Mouse (Mus musculus) testis, adult 2 months (tissue): Measurements from ENCODE around the gene Denr.

Experiments used
- CTCF ChIP-seq: fragments of 200-500 bp; IDR thresholded peaks from 2 replicates; pipeline ENCODE4 v1.5.1; 2012; ENCODE audit warnings: low read depth, mild to moderate bottlenecking, inconsistent platforms, low read length, moderate library complexity; ENCODE audit not compliant: control insufficient read depth, insufficient read depth, insufficient replicate concordance
- POLR2A ChIP-seq: fragments of 200-500 bp; IDR thresholded peaks from 2 replicates; pipeline ENCODE4 v1.6.1; 2012; ENCODE audit warnings: low read depth, mild to moderate bottlenecking, inconsistent platforms, low read length, moderate library complexity; ENCODE audit not compliant: control insufficient read depth

GRCm38 (mm10) chr5:123858798-123859197 lies 48.2 kb upstream of the Denr start:
- TF ChIP-seq POLR2A = no peak
- TF ChIP-seq CTCF = no peak
